Mouse (Mus musculus) Patski (cell line): Measurements from ENCODE around the gene Ksr2. TPM values are rescaled to one million over a fixed set of nuclear protein-coding genes. Genes with fewer than 3 reads are reported as not detected.

Experiments
- ATAC-seq: fragments of 100-300 bp; one replicate; pipeline ENCODE4 v1.8.0; 2021
- CTCF ChIA-PET: fragments of 350-600 bp; sonication (Branson Sonifier 250); formaldehyde crosslinking; loops from one replicate; lab custom pipeline; 2022; ENCODE audit warnings: inconsistent platforms; lab: Charles Lee
- POLR2A ChIA-PET: fragments of 350-600 bp; sonication (Branson Sonifier 250); formaldehyde crosslinking; loops from one replicate; lab custom pipeline; 2022; ENCODE audit warnings: antibody characterized with exemption, inconsistent platforms; lab: Charles Lee
- DNase-seq: peaks from one replicate; pipeline ENCODE4 v3.0.0-alpha.2; 2011; ENCODE audit warnings: low read depth, low spot score
- H3K27me3 ChIP-seq: fragments of 371-371 bp; one replicate; pipeline ENCODE4 v1.5.1; 2021
- CTCF ChIP-seq: fragments of 100-300 bp; IDR thresholded peaks from one replicate; pipeline ENCODE4 v1.5.1; 2021
- in situ Hi-C: fragments of 300-500 bp; cut with MboI; formaldehyde crosslinking; loops from 3 replicates; pipeline ENCODE4 v1.11.1; 2018; ENCODE audit warnings: low pct_unique_long_range_greater_than_20kb, mixed read lengths
- polyA plus RNA-seq: library from polyadenylated mRNA; unstranded; gene quantifications from one replicate; pipeline ENCODE4 v1.2.3, GENCODE M21; 2021

Ksr2 gene
- polyA plus RNA-seq, 1 experiment from 2014 or later, result not detected

DNA sequence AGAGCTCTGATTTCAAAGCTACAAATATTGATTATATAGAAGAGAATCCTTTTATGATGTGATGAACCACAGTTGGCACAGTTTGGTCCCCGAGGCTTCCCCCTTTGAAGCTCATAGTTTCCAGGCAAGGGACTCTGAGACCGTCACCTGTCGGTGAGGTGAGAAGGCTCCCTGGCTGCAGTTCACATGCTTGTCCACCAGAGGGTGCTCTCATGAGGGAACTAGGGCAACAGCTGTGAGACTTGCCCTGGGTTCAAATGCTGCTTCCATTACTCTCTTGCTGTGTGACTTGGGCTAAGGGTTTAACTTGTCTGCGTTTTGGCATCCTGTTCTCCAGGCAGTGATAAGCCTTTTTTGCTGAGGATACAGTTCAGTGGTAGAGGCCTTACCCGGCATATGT lies 88.8 kb downstream of the Ksr2 start:
- ATAC-seq (no peak), DNase-seq (no peak)
- TF ChIP-seq CTCF, result peak; percentile 38
- ChIA-PET CTCF (no interaction called here), POLR2A (interaction anchor here (0.6 to 1.2 kb wide), 2 partner anchors 14 to 1454 kb away, joined by 3 read pairs; no protein-coding TSS in a partner anchor)
- in situ Hi-C loops, result no loop called here
- peaks cover 9% of the 10 kb centered on the region for H3K27me3 ChIP-seq

DNA sequence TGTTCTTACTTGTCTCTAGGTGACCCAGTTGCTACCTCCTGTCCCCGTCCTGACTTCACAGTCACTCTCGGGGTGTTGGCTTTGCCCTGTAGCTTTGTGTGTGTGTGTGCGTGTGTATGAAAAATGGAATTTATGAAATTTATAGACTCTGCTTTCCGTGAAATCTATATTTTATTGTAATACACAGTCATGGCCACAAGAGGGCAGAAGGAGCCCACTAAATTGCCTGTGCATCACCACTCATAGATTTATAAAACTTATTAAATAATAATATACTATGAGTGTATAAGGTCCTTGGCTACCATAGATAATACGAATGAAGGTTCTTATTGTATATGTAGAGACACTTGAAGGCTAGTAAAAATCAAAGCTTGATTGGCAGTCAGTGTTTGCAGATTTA lies 90.6 kb downstream of the Ksr2 start:
- in situ Hi-C loops, result no loop called here

DNA sequence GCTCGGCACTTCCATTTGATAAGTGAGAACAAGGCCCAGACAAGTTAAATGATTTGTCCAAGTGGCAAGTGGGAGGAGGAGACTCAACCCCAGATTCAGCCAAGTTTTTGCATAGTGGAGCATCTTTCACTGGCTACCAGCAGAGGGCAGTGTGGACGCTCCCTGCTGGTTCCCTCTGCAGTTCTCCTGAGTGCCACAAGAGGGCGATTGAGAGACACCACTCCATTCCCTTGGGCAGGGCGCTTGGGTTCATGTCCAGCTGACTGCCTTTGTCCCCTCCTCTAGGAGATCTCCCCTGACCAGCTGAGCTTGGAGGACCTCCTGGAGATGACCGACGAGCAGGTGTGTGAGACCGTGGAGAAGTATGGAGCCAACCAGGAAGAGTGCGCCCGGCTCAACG lies 91.4 kb downstream of the Ksr2 start:
- ATAC-seq, result no peak
- ChIA-PET POLR2A (no interaction called here), CTCF (interaction anchor here (0.8 to 2.1 kb wide), 6 partner anchors 11 to 450 kb away, joined by 3 to 10 read pairs (median 6); no protein-coding TSS in a partner anchor)

More for the DNA sequence above, 90.6 kb downstream of the Ksr2 start:
- ATAC-seq (no peak), DNase-seq (no peak)
- peak; percentile 49 for TF ChIP-seq CTCF
- CTCF ChIA-PET, result interaction anchor here (0.8 to 2.1 kb wide), 6 partner anchors 12 to 451 kb away, joined by 3 to 10 read pairs (median 6); no protein-coding TSS in a partner anchor
- peaks cover 7% of the 10 kb centered on the region for H3K27me3 ChIP-seq
- POLR2A ChIA-PET, result interaction anchor here (0.6 kb wide), 1 partner anchor 19 kb away, joined by 3 read pairs; no protein-coding TSS in a partner anchor

DNA sequence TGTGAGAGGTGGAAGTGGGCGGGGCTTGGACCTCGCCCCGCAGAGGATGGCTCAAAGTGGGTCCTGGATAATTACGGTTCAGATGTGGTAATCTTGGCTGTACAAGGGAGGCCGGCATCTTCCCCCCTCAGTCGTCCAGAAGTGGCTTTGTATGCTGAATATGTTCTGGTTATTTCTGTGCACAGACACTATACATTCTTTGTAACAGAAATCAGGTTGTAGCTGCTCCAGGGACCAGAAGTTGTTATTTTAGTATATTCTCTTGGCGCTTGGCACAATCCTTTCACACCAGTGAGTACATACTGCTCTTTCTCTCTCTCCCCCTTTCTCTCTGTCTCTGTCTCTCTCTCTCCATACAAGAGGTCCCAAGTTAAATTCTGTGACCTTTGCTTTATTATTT lies 92.0 kb downstream of the Ksr2 start:
- peaks cover 4% of the 10 kb centered on the region for H3K27me3 ChIP-seq
- POLR2A ChIA-PET, result no interaction called here
- CTCF ChIA-PET, result interaction anchor here (1.1 to 2.1 kb wide), 5 partner anchors 11 to 450 kb away, joined by 3 to 10 read pairs (median 6); no protein-coding TSS in a partner anchor
- no peak for ATAC-seq
- in situ Hi-C loops, result loop anchor here (5.0 kb wide), 1 partner anchor 567 kb away; no protein-coding TSS in a partner anchor
- no peak for DNase-seq
- TF ChIP-seq CTCF, result no peak

More for the DNA sequence above, 91.4 kb downstream of the Ksr2 start:
- DNase-seq, result no peak
- TF ChIP-seq CTCF, result peak; percentile 96
- peaks cover 7% of the 10 kb centered on the region for H3K27me3 ChIP-seq
- in situ Hi-C loops, result loop anchor here (5.0 kb wide), 1 partner anchor 567 kb away; no protein-coding TSS in a partner anchor

DNA sequence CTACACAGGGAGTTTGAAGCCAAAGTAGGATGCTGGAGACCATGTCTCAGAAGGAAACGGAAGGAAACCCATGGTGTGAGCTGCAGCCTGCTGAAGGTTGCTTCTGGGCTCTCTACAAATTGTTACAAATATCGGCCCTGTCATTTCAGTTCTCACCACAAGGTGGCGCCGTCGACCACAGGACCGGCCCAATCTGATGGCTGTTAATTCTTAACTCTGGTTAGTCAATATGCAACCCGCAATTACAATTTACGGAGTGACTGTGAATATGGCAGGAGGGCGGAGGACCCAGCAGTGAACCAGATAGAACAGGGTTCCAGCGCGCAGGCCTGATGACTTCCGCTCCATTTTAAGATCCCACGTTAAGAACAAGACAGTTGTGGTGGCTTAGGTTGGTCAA lies 92.6 kb downstream of the Ksr2 start:
- peak; percentile 83 for TF ChIP-seq CTCF
- in situ Hi-C loops, result loop anchor here (5.0 kb wide), 1 partner anchor 566 kb away; no protein-coding TSS in a partner anchor
- POLR2A ChIA-PET, result no interaction called here
- CTCF ChIA-PET, result interaction anchor here (2.1 kb wide), 1 partner anchor 449 kb away, joined by 10 read pairs; no protein-coding TSS in a partner anchor
- H3K27me3 ChIP-seq, result peaks cover 4% of the 10 kb centered on the region
- ATAC-seq, result no peak
- no peak for DNase-seq

DNA sequence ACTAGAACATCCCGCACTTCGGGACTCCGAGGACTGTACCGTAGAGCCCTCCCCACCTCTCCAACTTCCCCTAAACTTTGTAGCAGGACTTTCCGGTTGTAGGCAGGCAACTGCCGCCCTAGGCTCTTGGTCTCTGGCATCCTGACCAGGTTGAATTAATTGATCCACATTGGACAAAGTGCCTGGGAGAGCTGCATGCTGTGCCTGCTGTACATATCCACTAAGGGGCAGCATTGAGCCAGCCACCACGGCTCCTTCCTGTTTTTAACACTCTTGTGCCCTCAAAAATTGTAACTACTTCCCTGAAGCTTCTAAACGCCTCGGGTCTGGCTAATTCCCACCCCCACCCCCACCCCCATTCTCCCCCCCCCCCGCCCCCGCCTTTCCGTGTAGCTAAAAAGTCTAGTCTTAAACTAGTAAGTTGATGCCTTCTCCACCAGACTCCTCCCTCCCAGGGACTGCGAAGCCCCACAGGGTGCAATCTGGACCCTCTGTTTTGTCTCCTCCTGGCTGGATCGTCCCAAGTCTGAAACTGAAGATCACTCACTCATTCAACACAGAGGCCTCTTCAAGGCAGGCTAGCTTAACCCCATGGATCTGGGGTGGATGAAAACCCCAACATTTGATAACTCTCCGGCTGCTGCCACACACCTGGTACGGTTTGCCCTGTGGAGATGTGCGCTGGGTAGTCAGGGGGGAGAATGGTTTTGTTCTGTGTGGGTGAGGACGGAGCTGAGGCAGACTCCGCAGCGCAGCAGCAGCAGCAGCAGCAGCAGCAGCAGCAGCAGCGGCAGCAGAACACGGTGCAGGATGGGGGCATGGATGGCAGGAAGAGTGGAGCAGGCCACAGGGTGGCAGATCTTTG lies 95.9 kb downstream of the Ksr2 start:
- CTCF ChIA-PET, result interaction anchor here (1.2 to 1.5 kb wide), 4 partner anchors 9 to 446 kb away, joined by 3 to 6 read pairs (median 4); no protein-coding TSS in a partner anchor
- in situ Hi-C loops, result loop anchor here (5.0 kb wide), 3 partner anchors 328 to 563 kb away; no protein-coding TSS in a partner anchor
- ATAC-seq (no peak), DNase-seq (no peak)
- peak; percentile 68 for TF ChIP-seq CTCF
- peaks cover 4% of the 10 kb centered on the region for H3K27me3 ChIP-seq
- POLR2A ChIA-PET, result no interaction called here

DNA sequence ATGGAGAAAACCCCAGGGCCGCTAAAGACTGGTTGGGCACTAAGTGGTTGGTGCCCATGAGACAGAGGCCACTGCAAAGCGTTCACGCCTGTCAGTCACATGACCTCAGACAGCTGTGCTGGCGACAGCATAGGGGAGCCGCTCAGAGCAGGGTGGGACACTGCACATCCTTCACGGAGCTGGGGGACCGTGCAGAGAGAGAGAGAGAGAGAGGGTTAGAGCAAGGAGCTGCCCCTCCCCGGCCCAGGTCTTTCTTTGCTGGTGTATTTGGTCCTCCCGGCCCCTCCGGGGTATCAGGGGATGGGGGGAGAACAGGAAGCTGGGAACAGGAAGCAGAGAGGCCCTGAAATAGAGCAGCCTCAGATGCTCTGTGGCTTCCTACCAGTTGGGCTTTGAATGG lies 97.1 kb downstream of the Ksr2 start:
- peaks cover 9% of the 10 kb centered on the region for H3K27me3 ChIP-seq
- ChIA-PET POLR2A (no interaction called here), CTCF (interaction anchor here (1.2 kb wide), 1 partner anchor 10 kb away, joined by 6 read pairs; no protein-coding TSS in a partner anchor)
- TF ChIP-seq CTCF, result no peak
- DNase-seq (no peak), ATAC-seq (no peak)
- in situ Hi-C loops, result loop anchor here (5.0 kb wide), 2 partner anchors 326 to 421 kb away; no protein-coding TSS in a partner anchor

DNA sequence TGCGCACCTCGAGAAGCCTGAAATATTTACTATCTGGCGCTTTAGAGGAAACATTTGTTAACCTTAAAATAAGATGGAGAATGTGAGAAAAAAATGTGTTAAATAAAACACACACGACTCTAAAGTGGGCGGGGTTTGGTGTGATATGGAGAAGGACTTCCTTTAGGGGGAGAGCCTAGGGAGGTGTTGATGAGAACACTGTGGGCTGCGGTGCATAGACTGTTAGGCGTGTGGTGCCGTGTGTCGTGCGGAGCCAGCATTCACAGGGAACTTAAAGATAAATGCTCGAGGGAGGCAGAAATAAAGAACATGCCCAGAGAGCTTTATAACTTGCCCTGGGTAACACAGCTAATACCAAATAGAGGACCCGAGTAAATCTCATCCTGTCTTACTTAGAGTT lies 101.6 kb downstream of the Ksr2 start:
- ATAC-seq, result no peak
- CTCF ChIA-PET, result no interaction called here
- POLR2A ChIA-PET, result no interaction called here
- no peak for DNase-seq
- TF ChIP-seq CTCF, result no peak
- in situ Hi-C loops, result no loop called here
- peaks cover 15% of the 10 kb centered on the region for H3K27me3 ChIP-seq

DNA sequence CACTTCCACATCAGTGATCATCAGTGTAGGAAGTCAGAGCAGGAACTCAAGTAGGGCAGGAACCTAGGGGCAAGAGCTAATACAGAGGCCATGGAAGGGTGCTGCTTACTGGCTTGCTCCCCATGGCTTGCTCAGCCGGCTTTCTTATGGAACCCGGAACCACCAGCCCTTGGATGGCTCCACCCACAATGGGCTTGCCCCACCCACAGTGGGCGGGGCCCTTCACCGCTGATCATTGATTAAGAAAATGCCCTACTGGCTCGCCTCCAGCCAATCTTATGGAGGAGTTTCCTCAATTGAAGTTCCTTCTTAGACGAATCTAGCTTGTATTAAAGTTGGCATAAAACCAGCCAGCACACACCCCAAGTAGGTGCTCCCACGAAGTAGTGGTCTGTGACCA lies 102.1 kb downstream of the Ksr2 start:
- in situ Hi-C loops, result no loop called here
- ChIA-PET CTCF (interaction anchor here (1.3 kb wide), 1 partner anchor 11 kb away, joined by 5 read pairs; no protein-coding TSS in a partner anchor), POLR2A (no interaction called here)
- ATAC-seq, result no peak
- DNase-seq, result no peak
- peaks cover 15% of the 10 kb centered on the region for H3K27me3 ChIP-seq
- no peak for TF ChIP-seq CTCF

DNA sequence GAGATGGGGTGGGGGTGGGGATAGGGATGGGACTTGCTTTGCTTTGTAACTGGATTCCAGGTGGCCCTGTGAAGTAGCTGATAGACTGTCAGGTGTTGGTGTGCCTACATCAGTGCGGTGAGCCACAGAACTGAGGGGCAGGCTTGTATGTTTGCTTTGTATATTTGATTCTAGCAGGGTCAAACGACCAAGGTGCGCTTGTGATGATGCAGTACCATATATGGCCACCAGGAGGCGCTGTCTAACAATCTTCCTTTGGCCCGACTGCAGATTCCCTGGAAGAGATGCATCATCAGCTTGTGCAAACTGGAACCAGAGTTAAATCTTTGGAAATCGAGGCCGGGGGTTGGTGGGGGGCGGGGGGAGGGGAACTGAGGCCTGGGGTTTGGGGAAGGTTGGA lies 102.8 kb downstream of the Ksr2 start:
- in situ Hi-C loops, result no loop called here
- peak; percentile 74 for TF ChIP-seq CTCF
- ATAC-seq, result no peak
- ChIA-PET CTCF (interaction anchor here (0.9 to 1.3 kb wide), 5 partner anchors 11 to 439 kb away, joined by 3 to 5 read pairs (median 3); no protein-coding TSS in a partner anchor), POLR2A (no interaction called here)
- DNase-seq, result no peak
- peaks cover 15% of the 10 kb centered on the region for H3K27me3 ChIP-seq
